Mouse (Mus musculus) bone marrow macrophage, adult 2 months (primary cell): ENCODE measurements around the gene Spp2.

Source experiments
- CTCF ChIP-seq: IDR thresholded peaks from 2 replicates; pipeline ENCODE4 v1.5.1; 2012; ENCODE audit warnings: low read depth, mild to moderate bottlenecking, low read length, moderate library complexity
- POLR2A ChIP-seq: IDR thresholded peaks from 2 replicates; pipeline ENCODE4 v1.6.1; 2012; ENCODE audit warnings: mild to moderate bottlenecking, low read depth, low read length, borderline replicate concordance

DNA sequence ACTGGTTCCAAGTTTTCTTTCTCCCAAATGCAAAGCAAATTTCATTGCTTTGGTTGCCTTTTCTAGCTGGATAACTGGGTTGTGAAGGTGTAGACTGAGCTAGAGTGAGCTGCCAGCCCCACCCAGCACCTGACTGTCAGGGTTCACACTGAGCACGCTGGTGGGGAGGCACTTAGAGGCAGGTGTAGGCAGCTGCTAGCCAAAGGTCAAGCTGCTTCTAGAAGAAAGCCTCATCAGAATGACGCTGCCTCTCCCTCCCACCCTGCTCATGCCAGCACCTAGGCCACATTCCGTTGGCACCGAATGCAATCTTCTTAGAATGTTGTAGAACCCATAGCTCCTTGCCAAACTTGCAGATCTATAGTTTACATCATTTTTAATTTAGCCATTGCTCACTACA is 1.6 kb downstream of the Spp2 start:
- TF ChIP-seq POLR2A, result no peak
- no peak for TF ChIP-seq CTCF
